Mouse (Mus musculus) T-helper 1 cell (primary cell): ENCODE results near the gene 2810006K23Rik.

ENCODE experiments used
- in situ Hi-C: fragments of 300-600 bp; cut with MboI, MseI; formaldehyde crosslinking; loops from one replicate; pipeline ENCODE4 v1.15.1; 2025; ENCODE audit warnings: high pct_unique_total_duplicates

The 2810006K23Rik gene

DNA sequence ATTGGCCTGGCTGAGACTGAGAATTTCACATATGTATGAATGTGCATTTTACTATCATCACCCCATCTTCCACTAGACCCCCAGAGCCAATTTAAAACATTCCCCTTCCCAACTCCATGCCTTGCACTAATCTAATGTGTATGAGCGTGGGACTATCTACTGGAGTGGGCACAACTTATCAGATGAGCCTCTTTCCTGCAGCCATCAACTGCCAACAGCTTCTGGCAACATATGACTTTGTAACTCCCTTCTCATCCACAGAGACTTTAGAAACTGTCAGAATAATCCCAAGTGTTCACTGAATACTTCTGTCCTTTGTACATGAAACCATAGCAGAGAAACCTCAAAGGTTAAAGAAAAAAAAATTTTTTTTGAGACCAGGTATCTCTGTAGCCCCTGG, 52.2 kb downstream of the 2810006K23Rik start:
- in situ Hi-C loops: loop anchor here (10.0 kb wide), 2 partner anchors 605 to 655 kb away; no protein-coding TSS in a partner anchor

DNA sequence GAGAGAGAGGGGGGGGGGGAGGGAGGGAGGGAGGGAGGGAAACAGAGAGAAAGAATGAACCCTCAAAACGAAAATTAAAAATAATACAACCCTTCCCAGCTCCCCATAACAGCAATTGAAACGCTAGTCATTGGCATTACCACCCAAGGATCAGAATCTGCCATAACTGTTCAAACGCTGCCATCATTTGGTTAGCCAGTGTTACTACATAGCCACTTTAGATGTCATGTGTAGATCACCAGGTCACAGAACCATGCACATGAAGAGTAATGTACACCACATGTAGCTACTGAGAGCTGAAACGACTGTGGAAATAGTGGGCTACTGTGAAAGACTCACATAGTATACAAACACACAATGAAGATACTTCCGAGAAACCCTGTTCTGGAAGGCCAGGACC, 60.0 kb downstream of the 2810006K23Rik start:
- in situ Hi-C loops: loop anchor here (5.0 to 10.0 kb wide), 3 partner anchors 69 to 647 kb away; no protein-coding TSS in a partner anchor
